Mouse (Mus musculus) adrenal gland, adult (tissue): ENCODE results near the gene Slc35f2.
A peak's percentile ranks its signal among the peaks of the same experiment; 100 is the strongest.

Source experiments
- DNase-seq, 2 experiments: peaks; one replicate each; pipeline ENCODE4 v3.0.0; 2022 to 2023; ENCODE audit warnings: low spot score in 1 of 2; ENCODE audit not compliant: inconsistent age in 2 of 2

Gene Slc35f2

DNA sequence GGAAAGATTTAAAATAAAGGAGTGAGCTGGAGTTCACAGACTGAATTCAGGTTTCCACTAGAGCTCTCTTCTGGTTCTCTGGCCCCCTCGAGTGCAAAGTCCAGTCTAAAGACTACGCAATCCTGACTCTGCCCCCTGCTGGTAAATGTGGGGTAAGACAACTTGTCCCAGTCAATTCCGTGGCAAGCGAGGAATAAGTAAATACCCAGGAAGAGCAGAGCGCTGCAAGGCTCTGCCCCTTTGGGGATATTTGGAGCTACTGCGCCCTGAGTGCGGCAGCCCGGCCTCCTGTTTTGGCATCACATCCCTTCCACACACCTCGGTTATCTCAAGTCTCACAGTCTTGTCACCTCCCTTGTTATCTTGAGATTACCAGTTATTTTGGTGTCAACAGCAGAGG lies 54.0 kb downstream of the Slc35f2 start:
- peak in 1 of 2 experiments; percentile 36 for DNase-seq

DNA sequence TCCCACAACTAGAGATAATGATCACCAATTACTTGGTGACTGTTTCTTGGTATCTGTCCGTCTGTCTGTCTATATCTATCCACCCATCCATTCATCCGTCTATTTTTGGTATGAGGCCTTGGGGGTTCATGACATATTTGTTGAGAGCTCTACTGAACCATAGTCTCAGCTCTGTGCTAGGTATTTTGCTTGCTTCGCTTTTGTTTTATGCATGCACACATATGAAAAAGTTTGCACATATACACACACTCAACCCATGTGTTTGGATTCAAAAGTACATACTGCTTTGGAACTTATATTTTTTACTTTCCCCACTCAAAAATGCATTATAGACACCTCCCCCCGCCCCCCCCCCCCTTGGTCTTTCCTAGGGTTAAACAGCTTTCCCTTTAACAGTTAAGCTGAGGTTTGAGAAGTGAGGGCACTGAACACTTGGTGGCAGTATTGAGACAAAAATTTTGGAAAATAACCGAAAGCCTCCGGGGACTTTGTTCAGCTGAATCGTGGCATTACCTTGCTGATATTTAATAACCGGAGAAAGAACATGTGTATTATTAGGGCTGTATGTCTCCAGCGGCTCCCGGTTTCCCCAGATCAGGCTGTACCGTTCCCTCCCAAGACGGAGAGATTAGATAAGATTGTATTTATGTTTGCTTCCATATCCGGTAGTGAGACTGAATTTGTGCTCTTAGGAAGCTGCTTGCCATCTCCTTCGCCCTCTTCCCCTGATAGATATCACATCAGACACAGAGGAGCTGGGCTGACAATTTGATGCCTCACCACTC lies 57.9 kb downstream of the Slc35f2 start:
- peak; percentile 20 to 79 for DNase-seq

GRCm38 (mm10) chr9:53829866-53830209 lies 58.5 kb downstream of the Slc35f2 start:
- no peak for DNase-seq

- DNase-seq, result no peak
Observed at GRCm38 (mm10) chr9:53835039-53835438, 63.7 kb downstream of the Slc35f2 start.

- no peak for DNase-seq
Observed at GRCm38 (mm10) chr9:53835976-53836375, 64.6 kb downstream of the Slc35f2 start.

- no peak for DNase-seq
Observed at GRCm38 (mm10) chr9:53838816-53839215, 67.5 kb downstream of the Slc35f2 start.

DNA sequence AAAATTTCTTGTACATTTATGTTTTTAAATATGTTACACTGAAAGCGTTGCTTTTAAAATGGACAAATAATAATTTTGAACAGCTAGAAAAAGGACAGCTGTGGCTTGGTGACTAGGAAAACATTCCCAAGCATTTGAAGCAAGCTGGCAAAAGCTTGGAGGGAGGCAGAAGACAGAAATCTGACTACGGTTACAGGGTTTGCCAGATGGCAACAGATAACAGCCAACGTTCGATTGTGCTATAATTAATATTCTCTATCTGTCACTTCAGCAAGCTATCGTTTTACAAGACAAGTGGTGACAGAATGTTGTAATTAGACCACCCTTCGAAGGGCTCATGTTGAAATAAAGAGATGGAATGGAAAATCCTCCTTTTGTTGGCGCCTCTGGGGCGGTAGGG lies 77.2 kb downstream of the Slc35f2 start:
- DNase-seq, result no peak

DNA sequence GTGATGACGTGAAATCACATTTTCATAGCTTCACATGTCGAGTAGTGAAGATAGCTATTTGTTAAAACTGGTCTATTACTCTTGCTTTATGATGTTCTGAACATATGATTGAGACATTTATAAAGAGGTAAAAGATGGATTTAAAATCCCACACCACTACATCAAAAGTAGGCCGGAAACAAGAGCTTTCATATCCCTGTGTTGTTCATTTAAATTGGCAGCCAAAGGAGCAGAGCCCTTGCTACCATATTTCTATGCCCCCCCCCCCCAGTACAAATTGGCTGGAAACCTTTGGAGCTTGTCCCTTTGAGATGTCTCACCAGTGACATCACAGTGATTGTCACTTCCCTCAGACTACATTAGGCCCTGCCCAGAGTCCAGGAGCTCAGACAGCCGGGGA lies 78.5 kb downstream of the Slc35f2 start, which contains the start of gene Sln:
Gene Sln, plus strand, starts transcription at position 301 of the 400 bp plus-strand sequence.
- DNase-seq, result no peak

GRCm38 (mm10) chr9:53852158-53852557 lies 80.8 kb downstream of the Slc35f2 start:
- DNase-seq, result no peak

GRCm38 (mm10) chr9:53853672-53854071 lies 82.3 kb downstream of the Slc35f2 start:
- DNase-seq, result no peak

DNA sequence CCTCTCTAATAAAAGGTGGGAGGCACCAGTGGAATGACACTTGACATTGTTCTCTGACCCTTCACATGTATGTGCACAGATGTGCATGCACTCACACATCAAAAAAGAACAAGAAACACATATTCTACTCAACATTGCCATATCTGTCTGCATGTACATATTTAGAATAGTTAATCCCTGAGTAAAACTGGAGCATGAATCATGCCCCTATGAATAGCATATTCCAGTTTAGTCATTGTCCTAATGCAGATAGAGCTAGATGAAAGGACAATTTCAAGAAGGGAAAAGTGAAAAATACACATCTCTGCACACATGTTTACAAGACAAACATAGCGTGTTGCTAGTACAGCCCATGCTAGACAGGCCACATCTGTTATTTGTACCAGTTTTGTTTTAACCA lies 83.2 kb downstream of the Slc35f2 start:
- DNase-seq, result no peak

DNA sequence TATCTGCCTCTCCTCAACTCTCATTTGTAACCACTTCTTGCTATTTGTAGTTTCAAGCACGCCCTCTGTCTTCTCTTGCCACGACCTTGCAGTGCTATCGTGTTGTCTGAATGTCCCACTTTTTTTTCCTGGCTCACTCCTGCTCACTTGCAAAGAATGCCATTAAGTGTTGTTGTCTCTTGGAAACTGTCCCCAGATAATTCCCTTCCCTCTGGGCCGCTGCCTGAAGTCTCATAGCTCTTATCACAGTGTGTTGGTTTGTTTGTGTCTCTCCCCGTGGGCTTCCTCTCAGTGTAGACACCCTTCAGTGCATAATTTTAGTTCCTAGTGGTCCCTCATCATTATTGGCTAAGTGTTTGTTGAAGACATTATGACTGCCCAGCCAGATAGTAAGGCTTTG lies 86.5 kb downstream of the Slc35f2 start:
- DNase-seq, result no peak
